Mouse (Mus musculus): Measurements from ENCODE around the gene Mrpl46. TPM values are rescaled to one million over a fixed set of nuclear protein-coding genes. Genes with fewer than 3 reads are reported as not detected.

Mrpl46 gene
- polyA plus RNA-seq (2016; fragmentation: Nextera tagmentation; extraction: Ambion mirVana), result 57.3 and 59.3 TPM in 2 replicates

- H3K4me3 ChIP-seq, result peak within 1 kb of the TSS; percentile 91
- ATAC-seq (ENCODE audit: low FRiP score), result peak; percentile 96
- H3K9me3 ChIP-seq (replicated peaks), result no peaks in the 10 kb centered on the region
- H3K36me3 ChIP-seq, result peaks cover 25% of the 10 kb centered on the region
- peak within 1 kb of the TSS; percentile 82 for H3K9ac ChIP-seq
- H3K27me3 ChIP-seq, result no peaks in the 10 kb centered on the region
- H3K4me2 ChIP-seq (replicated peaks), result peak within 1 kb of the TSS; percentile 88
- peak within 1 kb of the TSS; percentile 35; the same call in 1 of the 2 replicates for H3K27ac ChIP-seq
- WGBS, result under 1% methylated on average over 44 of the region's 44 CpGs
- H3K4me1 ChIP-seq, result peaks cover 21% of the 10 kb centered on the region
These were observed at the start of gene Mrpl46, which contains the start of gene Mrps11 for GRCm38 (mm10) chr7:78782639-78783581. Gene Mrpl46, minus strand, starts transcription at chr7:78783531. Gene Mrps11, plus strand, starts transcription at chr7:78783119.

- WGBS, result 85% methylated on average over 14 of the region's 14 CpGs
- Histone ChIP-seq H3K4me2 (replicated peaks) (no peak overlapping the region), H3K4me3 (no peak overlapping the region), H3K27me3 (no peaks in the 10 kb centered on the region), H3K36me3 (peaks cover 24% of the 10 kb centered on the region), H3K4me1 (peaks cover 17% of the 10 kb centered on the region), H3K9ac (no peak overlapping the region), H3K27ac (peak overlapping the region; percentile 79), H3K9me3 (replicated peaks) (no peaks in the 10 kb centered on the region)
- no peak for ATAC-seq (ENCODE audit: low FRiP score)
These were observed 44.5 kb upstream of the Mrpl46 start for GRCm38 (mm10) chr7:78827749-78828362.

GRCm38 (mm10) chr7:78826682-78827385 lies 43.5 kb upstream of the Mrpl46 start:
- ATAC-seq (ENCODE audit: low FRiP score), result peak; percentile 92
- Histone ChIP-seq H3K27ac (peak overlapping the region; percentile 79), H3K27me3 (no peaks in the 10 kb centered on the region), H3K9me3 (replicated peaks) (no peaks in the 10 kb centered on the region), H3K36me3 (peaks cover 24% of the 10 kb centered on the region), H3K4me3 (no peak overlapping the region), H3K4me2 (replicated peaks) (no peak overlapping the region; the same call in 1 of the 2 replicates), H3K4me1 (peaks cover 17% of the 10 kb centered on the region), H3K9ac (no peak overlapping the region)
- WGBS, result 40% methylated on average over 9 of the region's 9 CpGs

- Histone ChIP-seq H3K36me3 (no peaks in the 10 kb centered on the region), H3K27me3 (no peaks in the 10 kb centered on the region), H3K27ac (no peak overlapping the region), H3K4me3 (no peak overlapping the region), H3K9ac (no peak overlapping the region), H3K9me3 (replicated peaks) (no peaks in the 10 kb centered on the region), H3K4me2 (replicated peaks) (no peak overlapping the region), H3K4me1 (0 out of 2 replicates have a peak, but pooled peaks cover 5% of the 10 kb centered on the region)
- WGBS, result 89% methylated on average over 12 of the region's 12 CpGs
- no peak for ATAC-seq (ENCODE audit: low FRiP score)
These were observed 35.0 kb upstream of the Mrpl46 start for GRCm38 (mm10) chr7:78818336-78818735.

GRCm38 (mm10) chr7:78814766-78815165 lies 31.4 kb upstream of the Mrpl46 start:
- no peak overlapping the region for H3K9ac ChIP-seq
- H3K9me3 ChIP-seq (replicated peaks), result no peaks in the 10 kb centered on the region
- no peak overlapping the region for H3K4me2 ChIP-seq (replicated peaks)
- H3K27ac ChIP-seq, result peak overlapping the region; percentile 44; the same call in 1 of the 2 replicates
- 0 out of 2 replicates have a peak, but pooled peaks cover 5% of the 10 kb centered on the region for H3K4me1 ChIP-seq
- H3K4me3 ChIP-seq, result no peak overlapping the region
- H3K27me3 ChIP-seq, result no peaks in the 10 kb centered on the region
- no peak for ATAC-seq (ENCODE audit: low FRiP score)
- H3K36me3 ChIP-seq, result no peaks in the 10 kb centered on the region

- H3K4me1 ChIP-seq, result 0 out of 2 replicates have a peak, but pooled peaks cover 5% of the 10 kb centered on the region
- ATAC-seq (ENCODE audit: low FRiP score), result no peak
- no peak overlapping the region for H3K27ac ChIP-seq
- H3K4me3 ChIP-seq, result no peak overlapping the region
- H3K27me3 ChIP-seq, result no peaks in the 10 kb centered on the region
- no peak overlapping the region for H3K4me2 ChIP-seq (replicated peaks)
- H3K9me3 ChIP-seq (replicated peaks), result no peaks in the 10 kb centered on the region
- H3K9ac ChIP-seq, result no peak overlapping the region
- H3K36me3 ChIP-seq, result no peaks in the 10 kb centered on the region
- whole genome bisulfite sequencing, result 83% methylated on average over 6 of the region's 6 CpGs
These were observed 30.5 kb upstream of the Mrpl46 start for GRCm38 (mm10) chr7:78813791-78814190.

GRCm38 (mm10) chr7:78807192-78807591 lies 23.9 kb upstream of the Mrpl46 start:
- no peak for ATAC-seq (ENCODE audit: low FRiP score)
- Histone ChIP-seq H3K9me3 (replicated peaks) (no peaks in the 10 kb centered on the region), H3K4me3 (no peak overlapping the region), H3K4me2 (replicated peaks) (no peak overlapping the region), H3K36me3 (no peaks in the 10 kb centered on the region), H3K4me1 (no peaks in the 10 kb centered on the region), H3K9ac (no peak overlapping the region), H3K27me3 (no peaks in the 10 kb centered on the region), H3K27ac (no peak overlapping the region)
- 80% methylated on average over 4 of the region's 4 CpGs for WGBS

- Histone ChIP-seq H3K4me1 (peaks cover under 1% of the 10 kb centered on the region; the same call in 1 of the 2 replicates), H3K9me3 (replicated peaks) (no peaks in the 10 kb centered on the region), H3K27ac (no peak overlapping the region), H3K36me3 (no peaks in the 10 kb centered on the region), H3K27me3 (peaks cover 7% of the 10 kb centered on the region), H3K4me2 (replicated peaks) (no peak overlapping the region), H3K9ac (no peak overlapping the region), H3K4me3 (no peak overlapping the region)
- 85% methylated on average over 3 of the region's 3 CpGs for WGBS
- ATAC-seq (ENCODE audit: low FRiP score), result no peak
These were observed 20.5 kb upstream of the Mrpl46 start for GRCm38 (mm10) chr7:78803841-78804240.

- 83% methylated on average over 9 of the region's 9 CpGs for WGBS
- no peak for ATAC-seq (ENCODE audit: low FRiP score)
- no peaks in the 10 kb centered on the region for H3K9me3 ChIP-seq (replicated peaks)
- no peak overlapping the region for H3K27ac ChIP-seq
- no peak overlapping the region for H3K9ac ChIP-seq
- peaks cover 7% of the 10 kb centered on the region for H3K27me3 ChIP-seq
- peaks cover 16% of the 10 kb centered on the region for H3K4me1 ChIP-seq
- no peaks in the 10 kb centered on the region for H3K36me3 ChIP-seq
- no peak overlapping the region for H3K4me3 ChIP-seq
- no peak overlapping the region for H3K4me2 ChIP-seq (replicated peaks)
These were observed 16.6 kb upstream of the Mrpl46 start for GRCm38 (mm10) chr7:78799730-78800496.

GRCm38 (mm10) chr7:78797843-78798455 lies 14.6 kb upstream of the Mrpl46 start:
- H3K9me3 ChIP-seq (replicated peaks), result no peaks in the 10 kb centered on the region
- no peak overlapping the region for H3K9ac ChIP-seq
- H3K4me2 ChIP-seq (replicated peaks), result no peak overlapping the region
- peak; percentile 61 for ATAC-seq (ENCODE audit: low FRiP score)
- H3K4me1 ChIP-seq, result peaks cover 16% of the 10 kb centered on the region
- peak overlapping the region; percentile 30; the same call in 1 of the 2 replicates for H3K27ac ChIP-seq
- H3K4me3 ChIP-seq, result no peak overlapping the region
- 39% methylated on average over 9 of the region's 9 CpGs for WGBS
- H3K27me3 ChIP-seq, result peaks cover 7% of the 10 kb centered on the region
- peaks cover under 1% of the 10 kb centered on the region; the same call in 1 of the 2 replicates for H3K36me3 ChIP-seq

- Histone ChIP-seq H3K27ac (no peak overlapping the region), H3K4me2 (replicated peaks) (no peak overlapping the region), H3K9me3 (replicated peaks) (no peaks in the 10 kb centered on the region), H3K36me3 (peaks cover 7% of the 10 kb centered on the region), H3K27me3 (peaks cover 7% of the 10 kb centered on the region), H3K4me1 (peaks cover 16% of the 10 kb centered on the region), H3K4me3 (no peak overlapping the region), H3K9ac (no peak overlapping the region)
- 90% methylated on average over 3 of the region's 3 CpGs for WGBS
- no peak for ATAC-seq (ENCODE audit: low FRiP score)
These were observed 13.3 kb upstream of the Mrpl46 start for GRCm38 (mm10) chr7:78796624-78797023.
